Mouse (Mus musculus) heart, embryonic 12.5 days (tissue): ENCODE data around the gene Grin3b. TPM values are rescaled to one million over a fixed set of nuclear protein-coding genes. Genes with fewer than 3 reads are reported as not detected.

Experiments
- ATAC-seq: fragments of 200-750 bp; cut with Nextera tagmentation; 2 replicates; pipeline ENCODE4 v1.8.0; 2017; ENCODE audit warnings: moderate TSS enrichment, moderate library complexity; ENCODE audit not compliant: insufficient number of reproducible peaks, low FRiP score
- H3K27ac ChIP-seq: fragments of 300-500 bp; sonication (generic); 2 replicates; pipeline ENCODE4 v1.5.1; 2016; ENCODE audit warnings: mild to moderate bottlenecking, moderate library complexity; ENCODE audit not compliant: poor library complexity, severe bottlenecking
- H3K27me3 ChIP-seq: fragments of 300-500 bp; sonication (generic); replicated peaks from 2 replicates; pipeline ENCODE4 v1.6.1; 2016; ENCODE audit warnings: mild to moderate bottlenecking, moderate library complexity
- H3K36me3 ChIP-seq: fragments of 300-500 bp; sonication (generic); 2 replicates; pipeline ENCODE4 v1.6.1; 2016; ENCODE audit warnings: mild to moderate bottlenecking, moderate library complexity
- H3K4me1 ChIP-seq: fragments of 300-500 bp; sonication (generic); replicated peaks from 2 replicates; pipeline ENCODE4 v1.6.1; 2016; ENCODE audit warnings: mild to moderate bottlenecking
- H3K4me2 ChIP-seq: fragments of 300-500 bp; sonication (generic); 2 replicates; pipeline ENCODE4 v1.6.1; 2016; ENCODE audit warnings: mild to moderate bottlenecking, moderate library complexity
- H3K4me3 ChIP-seq: fragments of 300-500 bp; sonication (generic); 2 replicates; pipeline ENCODE4 v1.5.1; 2016; ENCODE audit warnings: mild to moderate bottlenecking
- H3K9ac ChIP-seq: fragments of 300-500 bp; sonication (generic); 2 replicates; pipeline ENCODE4 v1.6.1; 2016; ENCODE audit warnings: mild to moderate bottlenecking, moderate library complexity
- H3K9me3 ChIP-seq: fragments of 300-500 bp; sonication (generic); replicated peaks from 2 replicates; pipeline ENCODE4 v1.6.1; 2016; ENCODE audit warnings: mild to moderate bottlenecking, moderate library complexity
- WGBS: fragments of 180-500 bp; shearing (Covaris S2); methylation state at CpG from one replicate; pipeline ENCODE4 v1.1.7; 2016; 5-methylcytosine and 5-hydroxymethylcytosine counted together
- polyA plus RNA-seq: library from polyadenylated mRNA; unstranded; fragments of >200 nt; fragmentation: Nextera tagmentation; extraction: Ambion mirVana; gene quantifications from 2 replicates; pipeline ENCODE4 v1.2.1, GENCODE M21; 2016

The Grin3b gene
- polyA plus RNA-seq, 1 experiment from 2014 or later: 0.29 TPM

- H3K4me1 ChIP-seq: peaks cover 67% of the 10 kb centered on the region
- peak overlapping the region; percentile 96 for H3K9ac ChIP-seq
- peak overlapping the region; percentile 80 for H3K4me2 ChIP-seq
- peaks cover 34% of the 10 kb centered on the region for H3K36me3 ChIP-seq
- WGBS: 22% methylated on average over 9 of the region's 9 CpGs
- H3K4me3 ChIP-seq: peak overlapping the region; percentile 94
- H3K27me3 ChIP-seq: 0 out of 2 replicates have a peak, but pooled peaks cover 2% of the 10 kb centered on the region
- no peak for ATAC-seq
- H3K9me3 ChIP-seq: no peaks in the 10 kb centered on the region
- H3K27ac ChIP-seq: peak overlapping the region; percentile 98
Measured at GRCm38 (mm10) chr10:79928907-79929701, 41.4 kb upstream of the Grin3b start.

DNA sequence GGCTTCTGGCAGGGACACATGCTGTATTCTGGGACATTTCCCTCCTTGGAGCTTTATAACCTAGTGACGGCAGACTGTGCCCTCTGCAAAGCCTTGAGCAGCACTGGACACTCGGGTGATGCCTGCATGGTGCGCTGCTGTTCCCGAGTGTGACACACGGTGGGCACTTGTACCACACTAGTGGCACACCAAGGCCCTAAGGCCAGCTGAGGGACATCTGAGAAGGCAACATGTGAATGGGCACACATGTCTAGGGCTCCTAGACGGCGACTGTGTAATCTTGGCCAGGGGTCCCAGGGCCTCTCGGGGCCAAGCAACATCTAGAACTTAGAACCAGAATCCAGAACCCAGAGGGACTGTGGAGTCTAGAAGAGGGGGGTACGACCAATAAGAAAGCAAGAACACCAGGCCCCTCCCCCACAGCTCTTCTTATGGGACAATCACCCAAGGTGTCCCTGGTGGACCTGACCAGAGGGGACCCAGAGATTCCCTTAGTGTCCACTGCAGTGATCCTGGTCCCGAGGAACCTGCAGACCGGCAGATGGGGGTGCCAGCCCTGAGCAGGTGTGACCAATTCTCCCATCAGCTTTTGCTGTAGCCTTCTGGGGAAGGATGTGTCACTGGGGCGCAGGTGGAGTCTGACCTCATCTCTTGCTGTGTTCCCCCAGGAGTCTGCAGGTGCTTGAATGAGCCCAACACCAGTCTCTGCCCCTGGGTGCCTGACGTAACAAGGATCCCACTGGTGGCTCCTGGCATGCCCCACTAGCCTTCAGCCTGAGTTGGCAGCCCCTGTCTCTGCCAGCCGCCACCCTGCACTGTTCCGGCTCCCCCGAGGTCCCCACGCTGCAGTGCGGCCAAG, 40.3 kb upstream of the Grin3b start:
- Histone ChIP-seq H3K27me3 (no peaks in the 10 kb centered on the region), H3K9me3 (no peaks in the 10 kb centered on the region), H3K4me1 (peaks cover 78% of the 10 kb centered on the region), H3K27ac (peak overlapping the region; percentile 98), H3K36me3 (peaks cover 40% of the 10 kb centered on the region), H3K4me2 (peak overlapping the region; percentile 80; the same call in 1 of the 2 replicates), H3K4me3 (no peak overlapping the region), H3K9ac (peak overlapping the region; percentile 96; the same call in 1 of the 2 replicates)
- ATAC-seq: no peak
- 87% methylated on average over 18 of the region's 18 CpGs for WGBS

DNA sequence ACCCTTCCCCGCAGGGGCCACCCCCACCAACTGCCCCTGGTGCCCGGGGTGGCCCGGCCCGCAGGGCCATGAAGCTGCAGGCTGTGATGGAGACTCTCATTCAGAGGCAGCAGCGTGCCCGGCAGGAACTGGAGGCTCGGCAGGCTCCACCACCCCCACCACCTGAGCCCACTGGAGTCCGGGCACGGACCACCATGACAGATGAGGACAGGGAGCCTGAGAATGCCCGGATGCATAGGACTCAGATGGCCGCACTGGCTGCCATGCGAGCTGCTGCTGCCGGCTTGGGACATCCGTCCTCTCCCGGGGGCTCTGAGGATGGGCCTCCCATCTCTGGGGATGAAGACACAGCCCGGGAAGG, 39.7 kb upstream of the Grin3b start:
- Histone ChIP-seq H3K36me3 (peaks cover 43% of the 10 kb centered on the region), H3K4me3 (no peak overlapping the region), H3K9me3 (no peaks in the 10 kb centered on the region), H3K27me3 (no peaks in the 10 kb centered on the region), H3K9ac (no peak overlapping the region), H3K4me1 (peaks cover 80% of the 10 kb centered on the region), H3K4me2 (no peak overlapping the region), H3K27ac (no peak overlapping the region)
- ATAC-seq: no peak
- 87% methylated on average over 16 of the region's 16 CpGs for WGBS

DNA sequence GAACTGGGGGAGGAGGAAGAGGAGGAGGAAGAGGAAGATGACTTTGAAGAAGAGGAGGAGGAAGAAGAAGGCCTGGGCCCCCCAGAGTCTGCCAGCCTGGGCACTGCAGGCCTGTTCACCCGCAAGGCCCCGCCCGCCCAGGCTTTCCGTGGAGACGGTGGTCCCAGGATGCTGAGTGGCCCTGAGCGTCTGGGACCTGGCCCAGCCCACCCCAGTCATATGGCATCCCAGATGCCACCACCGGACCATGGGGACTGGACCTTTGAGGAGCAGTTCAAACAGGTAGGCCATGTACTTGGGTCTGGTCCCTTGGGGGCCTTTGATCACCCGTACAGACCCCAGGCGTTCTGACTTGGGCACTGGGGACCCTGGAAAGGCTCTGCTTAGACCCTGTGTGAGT, 38.7 kb upstream of the Grin3b start:
- H3K36me3 ChIP-seq: peaks cover 43% of the 10 kb centered on the region
- H3K9ac ChIP-seq: no peak overlapping the region
- H3K4me1 ChIP-seq: peaks cover 82% of the 10 kb centered on the region
- H3K27me3 ChIP-seq: no peaks in the 10 kb centered on the region
- no peak for ATAC-seq
- peak overlapping the region; percentile 49; the same call in 1 of the 2 replicates for H3K4me2 ChIP-seq
- H3K27ac ChIP-seq: no peak overlapping the region
- WGBS: 78% methylated on average over 9 of the region's 9 CpGs
- no peaks in the 10 kb centered on the region for H3K9me3 ChIP-seq
- H3K4me3 ChIP-seq: no peak overlapping the region

- Histone ChIP-seq H3K4me1 (peaks cover 91% of the 10 kb centered on the region), H3K9me3 (no peaks in the 10 kb centered on the region), H3K9ac (peak overlapping the region; percentile 46), H3K27ac (peak overlapping the region; percentile 75), H3K27me3 (no peaks in the 10 kb centered on the region), H3K4me2 (peak overlapping the region; percentile 49), H3K4me3 (0 out of 2 replicates have a peak overlapping the region, but pooled peaks have one; percentile 4), H3K36me3 (peaks cover 48% of the 10 kb centered on the region)
- WGBS: 10% methylated on average over 8 of the region's 8 CpGs
- ATAC-seq: peak; percentile 17; the same call in 1 of the 2 replicates
Measured at GRCm38 (mm10) chr10:79932736-79933135, 37.8 kb upstream of the Grin3b start.

GRCm38 (mm10) chr10:79933145-79933679, 37.3 kb upstream of the Grin3b start:
- 50% methylated on average over 9 of the region's 9 CpGs for WGBS
- peak overlapping the region; percentile 75 for H3K27ac ChIP-seq
- H3K9me3 ChIP-seq: no peaks in the 10 kb centered on the region
- H3K9ac ChIP-seq: peak overlapping the region; percentile 46
- peak overlapping the region; percentile 49 for H3K4me2 ChIP-seq
- ATAC-seq: no peak
- peaks cover 96% of the 10 kb centered on the region for H3K4me1 ChIP-seq
- H3K27me3 ChIP-seq: no peaks in the 10 kb centered on the region
- H3K36me3 ChIP-seq: peaks cover 53% of the 10 kb centered on the region
- 0 out of 2 replicates have a peak overlapping the region, but pooled peaks have one; percentile 4 for H3K4me3 ChIP-seq

DNA sequence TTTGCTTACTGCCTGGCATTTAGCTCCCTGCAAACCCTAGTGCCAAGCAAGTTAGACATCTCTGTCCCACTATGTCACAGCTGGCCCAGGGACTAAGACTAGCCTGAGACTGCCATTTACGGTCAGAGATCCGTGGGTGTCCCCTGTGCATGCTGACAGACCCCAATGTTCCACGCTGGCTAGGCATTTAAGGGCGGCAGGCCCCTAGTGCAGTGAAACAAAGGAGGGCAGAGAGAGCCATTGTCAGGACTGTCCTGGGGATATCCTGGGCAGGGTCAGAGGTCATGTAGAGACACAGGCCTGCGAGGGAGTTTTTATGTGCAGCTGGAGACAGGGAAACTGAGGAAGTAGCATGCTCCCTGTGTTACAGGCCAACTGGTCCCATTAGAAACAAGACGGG, 36.7 kb upstream of the Grin3b start:
- Histone ChIP-seq H3K27me3 (no peaks in the 10 kb centered on the region), H3K4me1 (peaks cover 97% of the 10 kb centered on the region), H3K9me3 (no peaks in the 10 kb centered on the region), H3K4me2 (0 out of 2 replicates have a peak overlapping the region, but pooled peaks have one; percentile 49), H3K27ac (peak overlapping the region; percentile 75; the same call in 1 of the 2 replicates), H3K9ac (0 out of 2 replicates have a peak overlapping the region, but pooled peaks have one; percentile 46), H3K4me3 (no peak overlapping the region), H3K36me3 (peaks cover 55% of the 10 kb centered on the region)
- WGBS: 75% methylated on average over 6 of the region's 6 CpGs
- ATAC-seq: no peak

DNA sequence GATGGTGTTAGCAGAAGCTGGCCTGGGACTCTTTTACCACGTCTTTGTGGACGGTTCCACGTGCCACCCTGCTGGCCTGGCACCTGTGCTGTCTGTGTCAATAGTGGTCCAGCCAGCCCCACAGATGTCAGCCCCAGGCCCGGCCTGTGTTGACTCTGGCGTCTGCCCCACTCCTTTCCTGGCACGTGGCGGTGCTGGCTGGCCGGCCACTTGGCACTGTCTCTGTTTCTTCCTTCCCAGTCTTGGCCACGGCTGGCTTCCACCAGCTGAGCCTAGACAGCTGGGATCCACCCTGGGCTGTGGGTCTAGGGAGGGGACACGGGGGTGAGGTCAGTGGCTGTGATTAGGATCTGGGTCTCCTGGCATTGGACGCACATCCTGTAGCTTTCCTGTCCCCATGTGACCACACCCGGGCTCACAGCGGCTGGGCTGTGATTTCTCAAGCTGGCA, 36.2 kb upstream of the Grin3b start:
- Histone ChIP-seq H3K4me3 (no peak overlapping the region), H3K4me1 (peaks cover 96% of the 10 kb centered on the region), H3K9me3 (no peaks in the 10 kb centered on the region), H3K9ac (no peak overlapping the region), H3K36me3 (peaks cover 59% of the 10 kb centered on the region), H3K27me3 (no peaks in the 10 kb centered on the region), H3K27ac (0 out of 2 replicates have a peak overlapping the region, but pooled peaks have one; percentile 3), H3K4me2 (no peak overlapping the region)
- peak; percentile 51 for ATAC-seq
- 58% methylated on average over 13 of the region's 13 CpGs for WGBS

DNA sequence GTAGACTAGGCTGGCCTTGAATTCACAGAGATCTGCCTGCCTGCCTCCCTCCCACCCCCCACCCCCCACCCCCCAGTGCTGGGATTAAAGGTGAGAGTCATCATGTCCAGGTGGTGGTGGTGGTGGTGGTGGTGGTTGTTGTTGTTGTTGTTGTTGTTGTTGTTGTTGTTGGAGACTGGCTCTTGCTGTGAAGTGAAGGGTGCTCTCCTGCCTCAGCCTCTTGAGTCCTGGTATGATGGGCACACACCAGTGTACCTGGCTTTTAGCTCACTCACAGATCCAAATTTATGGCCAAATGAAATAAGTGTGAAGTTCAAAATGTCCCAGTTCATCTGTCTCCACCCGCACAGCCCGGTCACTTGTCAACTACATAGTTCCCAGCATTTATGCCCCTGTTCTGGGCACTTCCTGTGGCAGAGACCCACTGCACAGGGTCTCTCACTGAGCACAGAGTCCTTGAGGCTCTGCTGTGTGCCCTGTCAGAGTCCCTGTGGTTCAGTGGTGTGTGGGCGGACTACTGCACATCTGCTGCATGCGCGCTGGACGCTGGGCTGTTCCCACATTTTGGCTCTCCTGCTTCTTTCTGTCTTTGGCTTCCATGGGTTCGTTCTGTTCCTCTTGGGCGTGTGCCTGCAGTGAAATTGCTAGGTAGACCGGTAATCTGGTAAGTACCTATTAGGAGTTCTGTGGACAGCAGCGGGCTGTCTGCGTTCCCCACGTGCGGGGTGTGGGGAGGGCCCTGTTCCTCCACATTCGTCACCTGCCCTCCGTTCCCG, 35.5 kb upstream of the Grin3b start:
- Histone ChIP-seq H3K9me3 (no peaks in the 10 kb centered on the region), H3K4me2 (no peak overlapping the region), H3K4me3 (no peak overlapping the region), H3K36me3 (peaks cover 63% of the 10 kb centered on the region), H3K9ac (no peak overlapping the region), H3K4me1 (peaks cover 96% of the 10 kb centered on the region), H3K27ac (0 out of 2 replicates have a peak overlapping the region, but pooled peaks have one; percentile 3), H3K27me3 (no peaks in the 10 kb centered on the region)
- no peak for ATAC-seq
- 92% methylated on average over 16 of the region's 16 CpGs for WGBS

GRCm38 (mm10) chr10:79936284-79936910, 34.1 kb upstream of the Grin3b start:
- Histone ChIP-seq H3K36me3 (peaks cover 58% of the 10 kb centered on the region), H3K27me3 (no peaks in the 10 kb centered on the region), H3K4me2 (peak overlapping the region; percentile 43), H3K9me3 (no peaks in the 10 kb centered on the region), H3K4me1 (peaks cover 97% of the 10 kb centered on the region), H3K4me3 (peak overlapping the region; percentile 5; the same call in 1 of the 2 replicates), H3K27ac (peak overlapping the region; percentile 73), H3K9ac (0 out of 2 replicates have a peak overlapping the region, but pooled peaks have one; percentile 13)
- no peak for ATAC-seq
- WGBS: 47% methylated on average over 10 of the region's 10 CpGs
